Mouse (Mus musculus) left cerebral cortex, adult 18-20 months (tissue): ENCODE measurements around the gene Hivep3. TPM values are rescaled to one million over a fixed set of nuclear protein-coding genes. Genes with fewer than 3 reads are reported as not detected.

Experiments used
- DNase-seq, 2 experiments: peaks; one replicate each; pipeline ENCODE4 v3.0.0; 2021 to 2022; ENCODE audit warnings: low spot score in 2 of 2, mixed read lengths in 1 of 2
- total RNA-seq, 2 experiments: library from RNA; stranded (reverse); gene quantifications; 2 replicates each; pipeline ENCODE4 v1.2.3; 2021

Gene Hivep3
- total RNA-seq, 2 experiments from 2014 or later, result 56.0 to 56.9 TPM

DNA sequence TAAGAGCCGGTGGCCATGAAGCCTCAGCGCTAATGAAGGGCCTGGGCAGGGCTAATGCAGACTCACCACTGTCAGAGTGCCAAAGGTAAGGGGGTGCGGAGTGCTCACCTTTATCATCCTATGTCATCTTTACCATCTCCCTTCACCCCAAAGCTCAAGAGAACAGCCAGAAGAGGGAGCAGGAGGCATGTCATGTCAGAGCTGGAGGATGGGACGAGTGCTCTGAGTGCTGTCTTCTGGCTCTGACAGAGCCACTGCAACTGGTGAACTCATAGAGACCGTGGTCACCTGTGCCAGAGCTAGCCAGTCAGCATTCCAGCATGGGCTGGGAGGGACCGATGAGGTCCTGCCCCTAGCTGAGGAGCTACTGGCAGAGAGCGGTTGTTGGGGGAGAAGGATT lies 27.2 kb downstream of the Hivep3 start:
- no peak for DNase-seq

DNA sequence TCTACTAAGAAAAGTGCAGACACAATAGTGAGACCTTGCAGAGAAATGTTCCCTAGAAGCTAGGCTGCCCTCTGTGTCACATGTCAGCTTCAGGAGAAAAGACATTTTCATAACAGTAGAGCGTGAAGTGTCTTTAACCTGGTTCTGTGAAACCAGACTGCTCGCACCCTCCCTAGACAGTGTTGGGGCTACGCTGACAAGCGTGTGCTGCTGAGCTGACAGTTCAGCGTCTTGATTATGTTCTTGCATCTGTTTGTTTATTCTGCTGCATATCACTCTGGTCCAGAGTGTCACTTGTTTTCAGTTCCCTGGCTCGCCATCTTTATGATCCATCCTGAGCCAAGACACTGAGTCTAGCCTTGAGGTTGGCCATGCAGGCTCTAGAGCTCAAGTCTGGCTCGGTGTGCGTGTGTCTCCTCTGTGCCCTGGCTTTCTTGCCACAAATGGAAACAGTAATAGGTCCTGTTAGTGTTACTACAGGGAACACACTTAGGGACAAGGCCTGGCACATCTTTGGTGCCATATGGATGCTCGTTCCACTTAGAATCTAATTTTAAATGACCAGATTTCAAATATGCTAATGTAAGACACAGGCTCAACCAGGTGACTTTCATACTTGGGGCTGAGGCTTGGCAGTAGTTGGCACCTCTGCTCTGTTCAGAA lies 28.0 kb downstream of the Hivep3 start:
- DNase-seq, result peak; percentile 18 to 29

DNA sequence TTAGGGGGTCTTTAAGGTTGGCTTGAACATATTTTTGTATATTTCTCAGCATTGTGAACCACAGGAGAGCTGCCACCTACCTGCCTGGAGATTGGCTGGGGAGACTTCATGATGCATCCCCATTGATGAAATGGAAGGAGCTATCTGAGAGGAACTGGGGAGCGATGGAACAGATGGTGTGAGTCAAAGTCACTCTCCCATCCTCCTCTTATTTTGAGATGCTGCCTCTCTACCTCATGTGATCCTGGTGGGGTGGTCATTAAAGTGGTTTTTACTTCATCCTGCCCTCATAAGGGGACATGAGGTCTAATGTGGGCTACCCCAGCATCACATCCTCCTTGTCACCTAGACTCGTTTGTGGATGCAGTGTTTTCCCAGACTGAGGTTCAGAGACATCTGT lies 28.6 kb downstream of the Hivep3 start:
- peak in 1 of 2 experiments; percentile 11 for DNase-seq

DNA sequence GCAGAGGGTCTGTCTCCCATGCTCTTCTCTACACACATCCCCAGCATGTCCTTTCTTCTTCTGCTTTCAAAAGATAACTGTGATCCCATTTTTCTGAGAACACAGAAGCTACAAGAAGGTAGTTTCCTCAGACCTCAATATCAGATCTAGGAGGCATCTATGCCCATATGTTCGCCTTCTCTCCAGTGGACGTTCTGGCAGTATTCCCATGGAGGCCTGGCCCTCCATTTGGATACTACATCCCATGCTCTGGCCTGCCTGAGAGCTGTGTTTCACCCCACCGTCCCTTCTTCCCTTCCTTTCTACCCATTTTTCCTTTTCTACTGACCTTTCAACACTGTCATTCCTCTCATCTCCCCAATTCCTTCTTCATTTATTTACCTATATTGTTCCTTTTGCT lies 34.5 kb downstream of the Hivep3 start:
- DNase-seq, result no peak

GRCm38 (mm10) chr4:119775913-119776312 lies 42.3 kb downstream of the Hivep3 start:
- no peak for DNase-seq

GRCm38 (mm10) chr4:119777146-119777545 lies 43.6 kb downstream of the Hivep3 start:
- no peak for DNase-seq

DNA sequence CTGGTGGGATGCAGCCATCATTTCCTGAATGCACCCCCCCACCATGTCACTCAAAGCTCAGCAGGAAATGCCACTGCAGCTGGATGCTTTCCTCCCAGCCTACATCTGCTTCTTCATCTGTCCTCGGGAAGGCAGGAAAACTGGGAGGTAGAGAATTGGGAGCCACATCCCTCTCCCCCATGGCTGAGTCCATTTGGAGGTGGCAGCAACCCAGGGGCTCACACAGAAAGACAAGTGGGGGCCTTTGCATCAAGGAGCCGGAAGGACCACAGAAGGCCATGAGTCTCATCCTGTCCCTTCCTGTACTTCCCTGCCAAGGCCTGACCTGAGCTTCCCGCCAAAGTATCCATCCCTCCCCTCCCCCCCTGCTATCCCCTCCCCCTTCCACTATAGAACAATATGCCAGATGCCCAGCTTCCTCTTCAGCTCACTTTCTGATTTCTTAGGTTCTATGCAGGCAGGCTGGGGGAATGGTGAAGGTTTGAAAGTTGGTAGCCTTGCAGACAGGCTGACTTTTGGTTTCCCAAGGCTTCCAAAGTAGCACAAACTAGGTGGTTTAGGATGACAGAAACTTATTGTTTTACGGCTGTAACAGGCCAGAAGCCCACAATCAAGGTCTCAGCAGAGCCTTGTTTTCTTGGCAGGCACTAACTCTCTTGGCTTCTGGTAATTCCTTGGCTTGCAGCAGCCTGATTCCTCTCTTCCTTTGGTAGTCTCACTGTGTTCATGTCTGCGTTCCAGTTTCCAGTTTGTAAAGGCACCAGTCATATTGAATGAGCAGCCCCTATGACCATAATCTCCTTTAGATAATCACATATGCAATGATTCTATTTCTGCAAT lies 46.2 kb downstream of the Hivep3 start:
- DNase-seq, result no peak

DNA sequence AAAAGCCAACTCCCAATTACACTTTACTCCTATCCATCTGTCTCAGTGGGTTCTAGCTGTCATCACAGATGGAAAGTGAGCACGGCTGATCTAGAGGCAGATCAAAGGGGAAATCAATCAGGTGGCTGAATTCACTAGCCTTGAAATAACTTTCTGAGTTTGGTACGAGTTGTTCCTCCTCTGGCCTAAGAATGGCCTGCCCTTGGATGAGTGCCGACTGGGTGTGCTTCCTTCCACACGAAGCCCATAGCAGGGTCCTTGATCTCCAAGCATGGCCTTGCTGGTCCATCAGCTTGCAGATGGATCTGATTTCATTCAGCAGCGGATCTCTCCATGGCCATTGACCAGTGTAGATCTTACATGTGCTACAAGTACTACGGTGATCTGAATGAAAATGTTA lies 47.3 kb downstream of the Hivep3 start:
- DNase-seq, result no peak

DNA sequence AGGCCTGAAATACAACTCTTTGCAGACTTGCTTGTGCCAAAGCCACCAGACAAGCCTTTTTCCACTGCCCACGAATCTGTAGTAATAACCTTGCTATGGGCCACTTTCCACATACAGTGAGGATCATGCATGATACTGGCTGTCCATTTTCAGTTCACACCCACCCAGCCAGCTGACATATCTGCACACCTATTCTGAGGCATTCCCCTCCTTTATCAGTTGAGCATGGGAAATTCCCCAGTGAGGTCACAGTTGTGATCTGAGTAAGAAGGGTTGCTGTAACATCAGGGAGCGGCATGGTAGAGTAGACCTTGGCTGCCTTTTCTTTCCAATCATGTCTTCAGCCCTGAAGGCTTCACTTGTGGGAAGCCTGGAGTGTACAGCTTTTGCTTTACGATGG lies 51.4 kb downstream of the Hivep3 start:
- no peak for DNase-seq

DNA sequence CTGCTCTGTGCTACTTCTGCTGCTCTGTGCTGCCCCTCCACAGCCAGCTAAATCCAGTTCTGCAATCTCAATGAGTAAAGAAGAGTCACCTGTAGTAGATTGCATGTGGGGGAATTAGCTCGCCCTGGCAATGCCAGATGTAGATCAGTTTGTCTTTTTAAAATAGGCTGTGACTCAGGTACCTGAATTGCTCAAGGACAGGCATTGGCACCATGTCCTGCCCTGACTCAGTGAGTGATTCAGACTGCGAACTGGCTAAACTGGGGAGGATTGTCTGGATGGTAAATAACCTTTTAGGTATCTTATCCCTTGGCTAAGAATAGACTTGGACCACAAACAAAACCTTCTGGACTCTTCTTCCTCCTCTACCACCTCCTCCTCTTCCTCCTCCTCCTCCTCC lies 52.7 kb downstream of the Hivep3 start:
- DNase-seq, result no peak

- no peak for DNase-seq
Measured at GRCm38 (mm10) chr4:119786721-119787120, 53.1 kb downstream of the Hivep3 start.

DNA sequence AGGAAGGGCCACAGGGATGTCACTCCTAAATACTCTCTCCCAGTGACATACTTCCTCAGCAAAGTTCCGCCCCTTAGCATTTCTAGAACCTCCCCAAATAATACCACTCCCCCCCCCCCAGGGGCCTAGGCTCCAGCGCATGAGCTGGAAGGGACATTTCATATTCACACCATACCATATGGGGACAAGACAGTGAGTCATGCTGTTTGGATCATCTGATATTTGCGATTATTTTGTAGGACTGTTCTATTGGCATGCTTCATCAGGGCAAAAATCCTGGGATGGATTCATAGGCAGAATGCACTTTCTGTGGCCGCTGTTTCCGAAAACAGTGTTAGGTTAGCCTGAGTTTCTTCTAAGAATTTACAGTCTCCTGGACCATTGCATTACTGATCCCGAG lies 55.2 kb downstream of the Hivep3 start:
- DNase-seq, result no peak

- no peak for DNase-seq
Measured at GRCm38 (mm10) chr4:119789495-119790148, 56.0 kb downstream of the Hivep3 start.

- no peak for DNase-seq
Measured at GRCm38 (mm10) chr4:119798891-119799290, 65.3 kb downstream of the Hivep3 start.

- no peak for DNase-seq
Measured at GRCm38 (mm10) chr4:119806556-119806955, 73.0 kb downstream of the Hivep3 start.

DNA sequence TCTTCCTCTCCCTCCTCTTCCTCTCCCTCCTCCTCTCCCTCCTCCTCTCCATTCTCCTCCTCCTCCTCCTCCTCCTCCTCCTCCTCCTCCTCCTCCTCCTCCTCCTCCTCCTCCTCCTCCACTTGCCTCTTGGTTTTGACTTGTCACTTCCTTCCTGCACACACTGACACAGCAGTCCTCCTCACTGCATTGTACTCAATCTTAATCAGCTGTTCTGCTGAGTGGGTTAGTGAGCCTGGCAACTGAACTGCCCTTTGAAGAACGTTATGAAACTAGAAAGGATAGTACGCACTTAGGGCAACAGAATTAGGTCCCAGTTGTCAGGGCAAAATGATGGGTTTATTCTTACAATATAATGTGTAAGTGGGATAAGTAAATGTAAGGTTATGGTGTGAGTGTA lies 73.8 kb downstream of the Hivep3 start:
- no peak for DNase-seq

- no peak for DNase-seq
Measured at GRCm38 (mm10) chr4:119809245-119809644, 75.7 kb downstream of the Hivep3 start.

GRCm38 (mm10) chr4:119812775-119813174 lies 79.2 kb downstream of the Hivep3 start:
- DNase-seq, result peak; percentile 44 to 58

GRCm38 (mm10) chr4:119813500-119814184 lies 80.1 kb downstream of the Hivep3 start:
- DNase-seq, result no peak

DNA sequence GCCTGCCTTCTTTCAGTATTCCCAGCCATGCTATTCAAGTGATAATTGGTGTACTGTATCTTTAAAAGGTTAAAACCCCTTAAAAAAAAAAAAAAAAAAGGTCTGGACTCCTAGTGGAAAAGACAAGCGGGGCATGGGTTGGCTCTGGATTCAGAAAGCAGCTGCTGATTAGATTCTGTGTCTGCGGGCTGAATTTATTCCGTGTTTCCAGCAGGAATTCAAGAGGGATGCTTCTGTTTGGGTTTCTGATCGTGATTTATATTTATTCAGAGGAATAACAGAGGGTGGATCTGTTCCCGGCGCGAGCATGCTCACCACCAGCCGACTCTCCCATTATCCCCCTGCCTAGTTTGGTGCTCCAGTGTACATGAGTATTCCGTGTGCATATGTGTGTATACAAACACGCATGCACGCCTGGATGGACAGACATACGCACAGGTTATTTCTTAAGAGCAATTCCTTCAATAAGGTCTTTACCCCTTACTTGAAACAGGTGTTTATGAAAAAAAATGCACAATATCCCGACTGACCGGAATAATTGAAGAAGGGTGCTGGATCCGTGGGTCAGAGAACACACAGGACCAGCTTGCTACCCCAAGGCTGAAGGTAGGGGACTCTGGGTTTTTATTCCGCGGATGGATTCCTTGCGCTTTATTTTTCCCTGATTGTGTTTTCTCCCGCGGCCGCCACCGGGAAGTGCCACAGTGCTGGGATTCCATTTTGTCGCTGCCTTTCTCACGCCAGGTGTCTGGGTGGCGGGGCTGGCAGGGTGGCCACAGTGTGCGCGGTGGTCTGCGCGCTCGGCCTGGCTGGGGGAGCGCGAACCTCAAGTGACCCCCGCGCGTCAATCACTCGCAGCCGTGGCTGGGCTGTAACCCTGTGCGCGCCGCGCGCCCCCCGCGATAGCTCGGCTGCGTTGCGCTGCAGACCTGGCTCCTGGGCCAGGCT lies 80.9 kb downstream of the Hivep3 start:
- peak; percentile 42 to 56 for DNase-seq
